In genomic region chr7:98315087-98315486, GRCm38 (mm10) we compare ENCODE assay signal across 23 mouse cellular contexts. TPM values are rescaled to one million over a fixed set of nuclear protein-coding genes. Genes with fewer than 3 reads are reported as not detected.
DNase-seq lines count a peak whose midpoint lies in the region; ATAC-seq and TF ChIP-seq lines count a peak whose summit lies in the region.
"Had no signal": no experiment of that assay in that cellular context is flagged by ENCODE, and none has a peak within 500 bp of the region (broad histone marks: within the 10 kb centered on the region; RNA-seq: fewer than 3 reads in every experiment).

No protein-coding gene starts in this region.

- 81% methylated on average over 2 of the region's 2 CpGs for WGBS in forebrain, postnatal 0 days
- WGBS in forebrain, embryonic 11.5 days, result 83% methylated on average over 2 of the region's 2 CpGs
- WGBS in intestine, postnatal 0 days, result 70% methylated on average over 2 of the region's 2 CpGs
- 82% methylated on average over 2 of the region's 2 CpGs for WGBS in intestine, embryonic 16.5 days
- 83% methylated on average over 2 of the region's 2 CpGs for WGBS in liver, postnatal 0 days (ENCODE audit: insufficient replicate concordance)
- WGBS in liver, embryonic 11.5 days, result 69% methylated on average over 2 of the region's 2 CpGs

- no peak for TF ChIP-seq EP300 in liver, postnatal 0 days (IDR thresholded peaks at IDR 0.05; ENCODE audit: low read depth)
- TF ChIP-seq EP300 in MEL (IDR thresholded peaks at IDR 0.05; ENCODE audit: low read depth in 1 of 2, low read length in 2 of 2), result no peak

- no peak for ATAC-seq in forebrain, postnatal 0 days
- ATAC-seq in forebrain, embryonic 11.5 days (replicated peaks; ENCODE audit: low FRiP score), result no peak
- ATAC-seq in intestine, postnatal 0 days, result no peak
- ATAC-seq in intestine, embryonic 16.5 days, result no peak
- ATAC-seq in liver, postnatal 0 days, result no peak
- ATAC-seq in liver, embryonic 11.5 days (replicated peaks; ENCODE audit: low FRiP score), result no peak
- ATAC-seq: inflammation-experienced regulatory T-cells, adult 6 months had no signal

- TF ChIP-seq RAD21 in MEL (IDR thresholded peaks at IDR 0.05; ENCODE audit: low read depth, low read length), result peak; percentile 12

- no peak overlapping the region for H3K4me3 ChIP-seq in forebrain, postnatal 0 days (ENCODE audit: low read depth, low read length)
- no peak overlapping the region for H3K4me3 ChIP-seq in forebrain, embryonic 11.5 days (ENCODE audit: low read depth, low read length)
- H3K4me3 ChIP-seq in intestine, postnatal 0 days (ENCODE audit: low read depth, low read length), result no peak overlapping the region
- no peak overlapping the region for H3K4me3 ChIP-seq in intestine, embryonic 16.5 days (ENCODE audit: low read length)
- no peak overlapping the region for H3K4me3 ChIP-seq in liver, postnatal 0 days (ENCODE audit: low read depth, low read length)
- no peak overlapping the region for H3K4me3 ChIP-seq in liver, embryonic 11.5 days (ENCODE audit: low read depth, low read length)
- H3K4me3 ChIP-seq in MEL (ENCODE audit: control insufficient read depth in 1 of 2, insufficient read depth in 1 of 2, low read depth in 2 of 2, low read length in 2 of 2), result no peak overlapping the region
- H3K4me3 ChIP-seq: embryonic facial prominence, embryonic 15.5 days; erythroblast, embryonic 14.5 days; forebrain, embryonic 12.5 days; gastrocnemius, adult 2 months; heart, embryonic 10.5 days; heart, embryonic 15.5 days; hindbrain, embryonic 10.5 days; hindbrain, embryonic 15.5 days had no signal

- H3K4me1 ChIP-seq in forebrain, postnatal 0 days (ENCODE audit: insufficient read depth), result no peaks in the 10 kb centered on the region
- H3K4me1 ChIP-seq in forebrain, embryonic 11.5 days (replicated peaks; ENCODE audit: control insufficient read depth, insufficient read depth, low read length), result no peaks in the 10 kb centered on the region
- H3K4me1 ChIP-seq in intestine, postnatal 0 days (replicated peaks; ENCODE audit: control insufficient read depth, insufficient read depth, low read length), result no peaks in the 10 kb centered on the region
- H3K4me1 ChIP-seq in intestine, embryonic 16.5 days (ENCODE audit: control insufficient read depth, insufficient read depth, low read length), result no peaks in the 10 kb centered on the region
- 0 out of 2 replicates have a peak, but pooled peaks cover 3% of the 10 kb centered on the region for H3K4me1 ChIP-seq in liver, postnatal 0 days (ENCODE audit: insufficient read depth)
- H3K4me1 ChIP-seq in liver, embryonic 11.5 days (replicated peaks; ENCODE audit: control insufficient read depth, insufficient read depth, low read length), result no peaks in the 10 kb centered on the region
- H3K4me1 ChIP-seq in MEL (ENCODE audit: control insufficient read depth in 1 of 2, insufficient read depth in 2 of 2, low read length in 2 of 2), result peaks cover 4 to 9% of the 10 kb centered on the region in 2 experiments; a peak in 3 of 4 replicates
- H3K4me1 ChIP-seq: embryonic facial prominence, embryonic 15.5 days; forebrain, embryonic 12.5 days; heart, embryonic 15.5 days; hindbrain, embryonic 10.5 days; hindbrain, embryonic 15.5 days had no signal

- H3K79me2 ChIP-seq in MEL (ENCODE audit: control insufficient read depth, insufficient read depth, low read length, poor library complexity), result no peaks in the 10 kb centered on the region

- H3K27me3 ChIP-seq in forebrain, postnatal 0 days (ENCODE audit: insufficient read depth, low read length), result no peaks in the 10 kb centered on the region
- no peaks in the 10 kb centered on the region for H3K27me3 ChIP-seq in forebrain, embryonic 11.5 days (ENCODE audit: control insufficient read depth, insufficient read depth, low read length)
- H3K27me3 ChIP-seq in intestine, postnatal 0 days (replicated peaks; ENCODE audit: control insufficient read depth, insufficient read depth, low read length), result no peaks in the 10 kb centered on the region
- H3K27me3 ChIP-seq in intestine, embryonic 16.5 days (replicated peaks; ENCODE audit: control insufficient read depth, insufficient read depth, low read length), result no peaks in the 10 kb centered on the region
- no peaks in the 10 kb centered on the region for H3K27me3 ChIP-seq in liver, postnatal 0 days (ENCODE audit: insufficient read depth, low read length)
- no peaks in the 10 kb centered on the region for H3K27me3 ChIP-seq in liver, embryonic 11.5 days (replicated peaks; ENCODE audit: control insufficient read depth, insufficient read depth, low read length)
- no peaks in the 10 kb centered on the region for H3K27me3 ChIP-seq in MEL (ENCODE audit: control insufficient read depth in 1 of 2, insufficient read depth in 2 of 2, low read length in 2 of 2)
- H3K27me3 ChIP-seq: embryonic facial prominence, embryonic 15.5 days; forebrain, embryonic 12.5 days; hindbrain, embryonic 15.5 days had no signal

- no peak for DNase-seq in forebrain, postnatal 0 days
- DNase-seq in forebrain, embryonic 11.5 days (ENCODE audit: low spot score), result no peak
- no peak for DNase-seq in liver, postnatal 0 days
- DNase-seq in liver, embryonic 11.5 days (ENCODE audit: low spot score), result no peak
- no peak for DNase-seq in MEL (ENCODE audit: low read depth, low spot score)
- no peak for DNase-seq in spleen, postnatal 4 days (ENCODE audit: low spot score in 2 of 2)
- DNase-seq: adrenal gland, adult 8-10 months; adrenal gland, postnatal 36 days; cerebellum, adult 2 months; cerebellum, postnatal 10 days; gastrocnemius, adult 2 months; gastrocnemius, postnatal 25 days had no signal

- TF ChIP-seq POLR2A in MEL (IDR thresholded peaks at IDR 0.05; ENCODE audit: control insufficient read depth in 1 of 2, insufficient read depth in 1 of 2, low read depth in 1 of 2, low read length in 2 of 2, poor library complexity in 1 of 2), result no peak

- no peaks in the 10 kb centered on the region for H3K36me3 ChIP-seq in forebrain, postnatal 0 days (ENCODE audit: insufficient read depth)
- no peaks in the 10 kb centered on the region for H3K36me3 ChIP-seq in forebrain, embryonic 11.5 days (ENCODE audit: control insufficient read depth, insufficient read depth, low read length)
- no peaks in the 10 kb centered on the region for H3K36me3 ChIP-seq in intestine, postnatal 0 days (ENCODE audit: control insufficient read depth, insufficient read depth)
- H3K36me3 ChIP-seq in intestine, embryonic 16.5 days (ENCODE audit: control insufficient read depth, insufficient read depth, low read length), result no peaks in the 10 kb centered on the region
- H3K36me3 ChIP-seq in liver, postnatal 0 days (replicated peaks; ENCODE audit: insufficient read depth, low read length), result no peaks in the 10 kb centered on the region
- H3K36me3 ChIP-seq in liver, embryonic 11.5 days (ENCODE audit: control insufficient read depth, insufficient read depth, low read length), result no peaks in the 10 kb centered on the region
- H3K36me3 ChIP-seq in MEL (ENCODE audit: control insufficient read depth in 1 of 2, insufficient read depth in 2 of 2, low read length in 2 of 2), result no peaks in the 10 kb centered on the region
- H3K36me3 ChIP-seq: embryonic facial prominence, embryonic 15.5 days; forebrain, embryonic 12.5 days; heart, embryonic 10.5 days; heart, embryonic 15.5 days; hindbrain, embryonic 10.5 days; hindbrain, embryonic 15.5 days had no signal

- no peak overlapping the region for H3K9ac ChIP-seq in forebrain, postnatal 0 days
- no peak overlapping the region for H3K9ac ChIP-seq in forebrain, embryonic 11.5 days (ENCODE audit: low read length)
- H3K9ac ChIP-seq in intestine, postnatal 0 days (ENCODE audit: low read depth, low read length), result no peak overlapping the region
- no peak overlapping the region for H3K9ac ChIP-seq in intestine, embryonic 16.5 days (ENCODE audit: low read depth, low read length)
- no peak overlapping the region for H3K9ac ChIP-seq in liver, postnatal 0 days (replicated peaks)
- no peak overlapping the region for H3K9ac ChIP-seq in liver, embryonic 11.5 days (ENCODE audit: low read depth, low read length)
- H3K9ac ChIP-seq in MEL (ENCODE audit: control insufficient read depth, low read depth, low read length, poor library complexity, severe bottlenecking), result no peak overlapping the region
- H3K9ac ChIP-seq: embryonic facial prominence, embryonic 15.5 days; forebrain, embryonic 12.5 days; heart, embryonic 15.5 days; hindbrain, embryonic 15.5 days had no signal

- no peak overlapping the region for H3K4me2 ChIP-seq in forebrain, postnatal 0 days (ENCODE audit: low read depth)
- no peak overlapping the region for H3K4me2 ChIP-seq in forebrain, embryonic 11.5 days (ENCODE audit: low read depth, low read length, severe bottlenecking)
- H3K4me2 ChIP-seq in intestine, postnatal 0 days (replicated peaks; ENCODE audit: low read depth), result no peak overlapping the region
- H3K4me2 ChIP-seq in intestine, embryonic 16.5 days (ENCODE audit: low read depth, low read length), result no peak overlapping the region
- no peak overlapping the region for H3K4me2 ChIP-seq in liver, postnatal 0 days (ENCODE audit: low read depth, low read length)
- H3K4me2 ChIP-seq in liver, embryonic 11.5 days, result no peak overlapping the region
- H3K4me2 ChIP-seq: embryonic facial prominence, embryonic 15.5 days; forebrain, embryonic 12.5 days; heart, embryonic 15.5 days; hindbrain, embryonic 15.5 days had no signal

- no peaks in the 10 kb centered on the region for H3K9me3 ChIP-seq in forebrain, postnatal 0 days (ENCODE audit: low read length)
- no peaks in the 10 kb centered on the region for H3K9me3 ChIP-seq in forebrain, embryonic 11.5 days (ENCODE audit: control insufficient read depth, low read length)
- H3K9me3 ChIP-seq in intestine, postnatal 0 days (ENCODE audit: control insufficient read depth), result no peaks in the 10 kb centered on the region
- H3K9me3 ChIP-seq in intestine, embryonic 16.5 days (ENCODE audit: control insufficient read depth, low read length), result no peaks in the 10 kb centered on the region
- H3K9me3 ChIP-seq in liver, postnatal 0 days (ENCODE audit: low read length), result no peaks in the 10 kb centered on the region
- H3K9me3 ChIP-seq in liver, embryonic 11.5 days (ENCODE audit: control insufficient read depth, low read length), result no peaks in the 10 kb centered on the region
- H3K9me3 ChIP-seq in MEL (replicated peaks; ENCODE audit: insufficient read depth, low read length), result no peaks in the 10 kb centered on the region
- H3K9me3 ChIP-seq: embryonic facial prominence, embryonic 15.5 days; forebrain, embryonic 12.5 days; heart, embryonic 10.5 days; heart, embryonic 15.5 days; hindbrain, embryonic 10.5 days; hindbrain, embryonic 15.5 days had no signal

- H3K27ac ChIP-seq in forebrain, postnatal 0 days (ENCODE audit: low read depth, low read length), result no peak overlapping the region
- no peak overlapping the region for H3K27ac ChIP-seq in forebrain, embryonic 11.5 days (ENCODE audit: low read depth, low read length)
- no peak overlapping the region for H3K27ac ChIP-seq in intestine, postnatal 0 days (ENCODE audit: low read depth, low read length)
- no peak overlapping the region for H3K27ac ChIP-seq in intestine, embryonic 16.5 days (ENCODE audit: low read length)
- H3K27ac ChIP-seq in liver, postnatal 0 days (ENCODE audit: low read depth), result no peak overlapping the region
- no peak overlapping the region for H3K27ac ChIP-seq in liver, embryonic 11.5 days (ENCODE audit: low read depth, low read length)
- H3K27ac ChIP-seq in MEL (ENCODE audit: control insufficient read depth, low read depth, low read length), result no peak overlapping the region
- H3K27ac ChIP-seq: embryonic facial prominence, embryonic 15.5 days; forebrain, embryonic 12.5 days; gastrocnemius, adult 2 months; heart, embryonic 10.5 days; heart, embryonic 15.5 days; hindbrain, embryonic 10.5 days; hindbrain, embryonic 15.5 days had no signal

- TF ChIP-seq CTCF in forebrain, postnatal 0 days (IDR thresholded peaks at IDR 0.05; ENCODE audit: low read depth), result peak; percentile 40; the same call in 1 of the 2 replicates
- TF ChIP-seq CTCF in intestine, postnatal 0 days (IDR thresholded peaks at IDR 0.05; ENCODE audit: low read depth), result peak; percentile 29; the same call in 1 of the 2 replicates
- TF ChIP-seq CTCF in liver, postnatal 0 days (IDR thresholded peaks at IDR 0.05; ENCODE audit: low read depth), result peak; percentile 42
- TF ChIP-seq CTCF in MEL (IDR thresholded peaks at IDR 0.05 in 2 of 3, conservative IDR thresholded peaks at IDR 0.05 in 1 of 3; ENCODE audit: control insufficient read depth in 1 of 3, insufficient read depth in 1 of 3, low read depth in 2 of 3, low read length in 3 of 3, poor library complexity in 1 of 3, severe bottlenecking in 1 of 3), result peak in 1 of 3 experiments; percentile 22; a peak in 2 of 6 replicates

RNA-seq across cellular contexts. Expression of gene Acer3, which starts 5.9 kb away (rescaled TPM):
- total RNA-seq in forebrain, postnatal 0 days (2014; rRNA removed), result 12.1 TPM in 2 replicates
- 7.9 and 14.1 TPM in 2 replicates for polyA plus RNA-seq in forebrain, postnatal 0 days (2015; fragmentation: Nextera tagmentation; extraction: Ambion mirVana)
- polyA plus RNA-seq in forebrain, embryonic 11.5 days (2014; fragmentation: Nextera tagmentation; extraction: Ambion mirVana), result 16.3 and 16.5 TPM in 2 replicates
- polyA plus RNA-seq in intestine, postnatal 0 days (2015; fragmentation: Nextera tagmentation; extraction: Ambion mirVana), result 9.7 TPM in 2 replicates
- polyA plus RNA-seq in intestine, embryonic 16.5 days (2015; fragmentation: Nextera tagmentation; extraction: Ambion mirVana), result 17.1 and 20.5 TPM in 2 replicates
- polyA plus RNA-seq in liver, postnatal 0 days (2015; fragmentation: Nextera tagmentation; extraction: Ambion mirVana), result 18.7 and 19.4 TPM in 2 replicates
- polyA plus RNA-seq in liver, embryonic 11.5 days (2014; fragmentation: Nextera tagmentation; extraction: Ambion mirVana), result 35.2 and 35.8 TPM in 2 replicates
- 41.7 and 44.3 TPM in 2 replicates for total RNA-seq in MEL (2012; rRNA removed)
- polyA plus RNA-seq in MEL (2012; ENCODE audit: insufficient read depth in 1 of 2, insufficient read length in 2 of 2, low read depth in 1 of 2, low replicate concordance in 2 of 2, missing spikeins in 1 of 2), result 10 to 100 TPM in 1 of 2 experiments, not detected in 1; 17.2 TPM

RNA-seq across cellular contexts. Expression of gene Tsku, which starts 46.0 kb away (rescaled TPM):
- 20.2 and 24.8 TPM in 2 replicates for total RNA-seq in forebrain, postnatal 0 days (2014; rRNA removed)
- polyA plus RNA-seq in forebrain, postnatal 0 days (2015; fragmentation: Nextera tagmentation; extraction: Ambion mirVana), result 5.4 and 6.2 TPM in 2 replicates
- 9.0 and 9.4 TPM in 2 replicates for polyA plus RNA-seq in forebrain, embryonic 11.5 days (2014; fragmentation: Nextera tagmentation; extraction: Ambion mirVana)
- polyA plus RNA-seq in intestine, postnatal 0 days (2015; fragmentation: Nextera tagmentation; extraction: Ambion mirVana), result 3.2 and 3.6 TPM in 2 replicates
- 6.2 and 7.5 TPM in 2 replicates for polyA plus RNA-seq in intestine, embryonic 16.5 days (2015; fragmentation: Nextera tagmentation; extraction: Ambion mirVana)
- polyA plus RNA-seq in liver, postnatal 0 days (2015; fragmentation: Nextera tagmentation; extraction: Ambion mirVana), result 8.3 and 18.9 TPM in 2 replicates
- polyA plus RNA-seq in liver, embryonic 11.5 days (2014; fragmentation: Nextera tagmentation; extraction: Ambion mirVana), result 4.3 and 4.8 TPM in 2 replicates
- 0.12 and 0.16 TPM in 2 replicates for total RNA-seq in MEL (2012; rRNA removed)
- under 1 TPM in 1 of 2 experiments, not detected in 1; 0.99 TPM for polyA plus RNA-seq in MEL (2012; ENCODE audit: insufficient read depth in 1 of 2, insufficient read length in 2 of 2, low read depth in 1 of 2, low replicate concordance in 2 of 2, missing spikeins in 1 of 2)
- total RNA-seq: granulocyte monocyte progenitor cell, adult 5-6 weeks had no signal
- polyA plus RNA-seq: erythroblast, embryonic 14.5 days; inflammation-experienced regulatory T-cells, adult 6 months had no signal
